Mouse (Mus musculus) right cerebral cortex, postnatal 25 days (tissue): ENCODE measurements at regions not wholly inside any gene's neighbourhood (a gene's known extent, or its start where the extent isn't known, plus 50 kb on each side); places are given as distances from the start of the nearest gene placed in this dataset.
A peak's percentile ranks its signal among the peaks of the same experiment; 100 is the strongest.

ENCODE experiments used
- DNase-seq: peaks from one replicate; pipeline ENCODE4 v3.0.0; 2022

- no peak for DNase-seq
Observed at GRCm38 (mm10) chr11:19708821-19709220, 215.4 kb upstream of the Spred2 start.

GRCm38 (mm10) chr11:19709337-19709736 is 214.8 kb upstream of the Spred2 start:
- DNase-seq = no peak

- no peak for DNase-seq
Observed at GRCm38 (mm10) chr11:19713091-19713490, 211.1 kb upstream of the Spred2 start.

DNA sequence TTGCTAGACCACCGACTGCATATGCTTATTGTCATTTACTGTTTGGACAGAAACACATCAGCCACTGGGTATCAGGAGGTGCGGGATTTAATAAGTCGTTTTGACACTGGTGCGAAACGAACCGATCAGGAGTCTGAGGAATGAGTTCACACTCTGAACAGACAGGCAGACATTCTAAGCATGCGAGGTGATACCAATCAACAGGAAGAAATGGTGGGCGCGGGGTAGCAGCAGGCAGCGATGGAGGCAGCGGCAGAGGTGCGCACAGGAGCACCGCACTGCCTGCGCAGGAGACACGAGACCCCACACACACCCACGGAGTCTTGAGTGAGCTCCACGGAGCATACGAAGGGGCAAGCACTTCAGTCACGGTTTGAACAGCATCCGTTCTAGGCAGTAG is 210.6 kb upstream of the Spred2 start:
- peak; percentile 9 for DNase-seq

DNA sequence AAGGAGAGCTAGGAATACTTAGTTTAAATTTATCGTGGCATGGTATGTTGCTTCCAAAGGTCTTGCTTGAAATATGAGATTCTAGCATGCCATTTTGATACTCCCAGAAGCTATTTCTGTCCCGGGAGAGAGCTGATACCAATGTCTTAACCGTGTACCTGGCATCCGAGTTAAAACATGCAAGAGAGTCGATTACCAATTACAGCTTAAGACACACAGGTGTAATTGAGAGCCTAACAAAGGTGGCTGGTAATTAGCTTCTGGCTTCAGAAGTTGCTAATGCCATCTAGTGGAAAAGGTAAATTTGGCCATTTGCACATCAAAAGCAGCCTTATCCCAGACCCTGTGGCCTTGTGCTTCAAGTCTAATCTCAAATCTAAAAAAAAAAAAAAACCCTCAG is 210.0 kb upstream of the Spred2 start:
- DNase-seq = no peak

DNA sequence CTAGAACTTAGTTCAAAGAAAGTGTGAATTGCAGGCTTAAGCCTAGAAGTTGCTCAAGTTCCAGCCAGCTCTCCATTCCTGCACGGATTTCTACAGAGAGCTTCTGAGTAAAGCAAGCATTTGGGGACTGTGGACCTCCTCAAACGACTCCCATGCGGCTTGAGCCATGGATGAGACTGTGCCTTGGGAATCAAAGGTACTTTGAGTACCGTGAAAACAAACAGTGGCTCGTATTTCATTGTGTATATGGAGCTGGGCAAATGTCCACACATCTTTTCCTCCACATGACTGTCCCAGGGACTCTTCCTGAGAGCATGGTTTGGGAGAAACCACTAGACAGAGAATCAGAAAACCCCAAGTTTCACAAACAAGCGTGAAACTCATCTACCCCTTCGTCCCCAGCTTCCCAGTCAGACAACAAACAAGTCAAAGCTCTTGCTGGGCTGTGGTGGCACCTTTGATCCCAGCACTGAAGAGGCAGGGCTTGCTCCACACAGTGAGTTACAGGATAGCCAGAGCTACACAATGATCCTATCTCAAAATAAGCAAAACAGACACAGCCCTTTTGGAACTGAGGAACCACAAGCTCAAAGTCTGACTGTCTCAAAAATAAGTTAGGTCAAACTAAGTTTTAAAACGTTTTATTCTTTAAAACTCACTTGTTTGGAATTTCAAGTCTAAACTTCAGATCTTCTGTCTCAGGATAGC is 209.1 kb upstream of the Spred2 start:
- DNase-seq = no peak

DNA sequence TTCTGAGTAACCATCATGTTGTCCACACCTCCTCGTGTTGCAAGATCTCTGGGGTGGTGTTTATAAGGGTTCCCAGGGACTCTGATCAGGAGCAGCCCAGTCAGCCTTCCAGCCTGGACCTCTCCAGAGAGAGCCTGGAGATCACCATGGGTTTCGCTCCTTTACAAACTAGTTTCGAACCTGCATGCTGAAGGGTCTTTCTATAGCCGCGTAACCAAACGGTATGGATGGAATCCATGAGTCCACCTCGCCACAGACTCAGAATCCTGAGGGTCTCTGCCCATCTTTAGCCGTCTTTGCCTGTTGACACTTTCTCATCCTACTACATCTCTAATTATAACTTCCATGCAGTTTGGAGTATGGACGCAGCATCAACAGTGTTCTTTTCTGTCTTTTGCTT is 206.0 kb upstream of the Spred2 start:
- no peak for DNase-seq

DNA sequence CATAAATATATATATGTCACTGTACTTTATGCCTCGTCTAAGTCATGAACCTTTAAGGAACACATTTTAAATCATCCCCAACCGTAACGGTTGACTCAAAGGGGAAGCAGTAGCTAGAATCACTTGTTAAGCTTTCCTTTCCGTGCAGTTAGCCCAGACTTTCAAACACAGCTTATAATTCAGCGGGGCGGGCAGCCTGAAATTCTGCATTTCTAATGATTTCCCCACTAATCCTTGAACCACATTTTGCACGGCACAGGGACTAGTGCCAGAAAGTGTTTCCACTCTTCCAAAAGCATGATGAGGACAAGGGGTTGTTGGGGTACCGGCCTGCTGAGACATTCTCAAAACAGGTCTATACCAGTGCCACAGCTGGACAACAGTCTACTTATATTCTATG is 195.1 kb upstream of the Spred2 start:
- no peak for DNase-seq

DNA sequence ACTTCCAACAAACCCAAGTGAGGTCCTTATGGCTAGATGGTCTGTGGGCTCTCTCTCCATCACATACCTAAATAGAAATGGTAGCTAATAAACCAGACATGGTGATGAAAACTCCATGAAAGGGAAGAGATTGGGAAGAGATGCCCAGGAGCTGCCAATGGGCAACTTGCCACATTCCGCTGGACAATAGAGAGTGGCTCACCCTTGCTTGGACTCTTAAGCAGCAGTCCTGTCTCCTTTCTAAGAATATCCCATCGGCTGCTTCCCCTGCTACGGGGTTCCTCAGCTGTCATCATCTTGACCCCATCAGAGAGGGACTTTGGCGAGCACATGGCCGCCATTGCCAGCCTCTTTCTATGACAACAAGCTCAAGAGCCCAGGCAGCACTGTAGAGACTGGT is 193.4 kb upstream of the Spred2 start:
- DNase-seq = no peak

GRCm38 (mm10) chr11:19736076-19736475 is 188.1 kb upstream of the Spred2 start:
- no peak for DNase-seq

DNA sequence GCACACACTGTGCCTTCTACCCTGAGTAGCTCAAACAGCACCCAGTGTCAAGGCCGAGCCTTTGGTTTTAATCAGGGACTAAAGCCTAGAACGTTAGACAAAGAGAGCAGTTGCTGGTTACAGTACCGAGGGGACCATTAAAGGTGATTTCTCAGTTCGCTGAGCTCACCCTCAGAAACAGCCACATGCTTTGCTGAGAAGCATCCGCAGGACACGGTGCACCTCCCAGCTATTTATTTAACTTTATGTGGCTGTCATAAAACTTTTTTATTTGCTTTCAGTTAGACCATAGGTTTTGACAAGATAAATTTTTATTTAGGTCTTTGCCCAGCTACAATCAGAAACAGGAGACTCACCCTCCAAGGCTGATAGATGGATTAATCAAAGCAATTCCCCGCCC is 187.2 kb upstream of the Spred2 start:
- DNase-seq = no peak

GRCm38 (mm10) chr11:19737331-19737730 is 186.8 kb upstream of the Spred2 start:
- no peak for DNase-seq

DNA sequence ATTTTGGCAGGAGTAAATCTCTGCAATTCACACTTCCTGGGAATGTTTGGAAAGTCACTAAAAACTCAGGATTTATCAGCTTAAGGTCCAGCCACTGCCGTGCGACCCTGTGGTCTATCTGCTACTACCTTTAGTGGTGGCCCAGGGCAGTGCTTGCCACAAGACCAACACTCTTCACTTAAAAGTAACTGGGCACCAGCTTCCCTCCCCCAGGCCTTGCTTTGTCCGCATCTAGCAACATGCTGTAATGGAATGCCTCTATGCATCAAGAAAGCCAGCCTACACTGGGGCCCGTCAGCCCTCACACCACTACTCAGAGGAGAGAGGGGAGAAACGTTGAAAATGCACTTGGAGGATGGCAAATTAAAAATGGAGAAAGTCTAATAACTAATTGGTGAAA is 186.4 kb upstream of the Spred2 start:
- DNase-seq = no peak

- no peak for DNase-seq
Observed at GRCm38 (mm10) chr11:19739527-19740151, 184.5 kb upstream of the Spred2 start.

DNA sequence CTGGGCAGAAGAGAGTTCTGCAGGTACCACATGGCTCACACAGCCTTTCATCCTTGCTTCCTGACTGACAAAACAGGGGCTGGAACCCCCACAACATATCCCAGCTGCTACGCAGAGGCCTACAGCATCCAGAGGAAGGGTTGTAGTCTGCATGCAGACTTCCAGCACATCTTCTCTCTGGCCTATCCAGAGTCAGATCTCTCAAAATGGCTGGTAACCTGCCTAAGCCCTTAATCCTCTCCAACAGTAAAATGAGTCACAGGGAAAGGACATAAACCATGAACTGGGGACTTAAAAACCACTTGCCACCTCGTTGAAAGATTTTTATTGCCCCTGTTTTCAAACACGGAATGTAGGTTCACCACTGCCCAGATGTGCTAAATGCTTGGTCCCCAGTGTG is 183.6 kb upstream of the Spred2 start:
- DNase-seq = no peak

- no peak for DNase-seq
Observed at GRCm38 (mm10) chr11:19747097-19747972, 176.8 kb upstream of the Spred2 start.

- no peak for DNase-seq
Observed at GRCm38 (mm10) chr11:19747973-19748559, 176.1 kb upstream of the Spred2 start.

GRCm38 (mm10) chr11:19758892-19759291 is 165.3 kb upstream of the Spred2 start:
- no peak for DNase-seq

GRCm38 (mm10) chr11:19760861-19761693 is 163.1 kb upstream of the Spred2 start:
- DNase-seq = peak; percentile 53

DNA sequence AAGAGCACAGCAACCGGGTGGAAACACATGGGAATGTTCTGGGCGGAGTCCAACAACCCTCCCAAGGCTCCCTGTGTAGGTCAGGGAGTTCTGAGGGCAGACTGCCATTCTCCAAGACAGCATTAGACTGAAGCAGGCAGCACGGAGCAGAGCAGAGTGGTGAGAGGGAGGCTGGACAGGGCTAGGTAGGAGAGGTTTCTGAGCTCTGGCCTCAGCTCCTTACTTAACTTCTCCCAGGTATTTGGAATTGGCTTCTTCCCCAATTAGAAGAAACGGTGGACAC is 162.5 kb upstream of the Spred2 start:
- DNase-seq = no peak

DNA sequence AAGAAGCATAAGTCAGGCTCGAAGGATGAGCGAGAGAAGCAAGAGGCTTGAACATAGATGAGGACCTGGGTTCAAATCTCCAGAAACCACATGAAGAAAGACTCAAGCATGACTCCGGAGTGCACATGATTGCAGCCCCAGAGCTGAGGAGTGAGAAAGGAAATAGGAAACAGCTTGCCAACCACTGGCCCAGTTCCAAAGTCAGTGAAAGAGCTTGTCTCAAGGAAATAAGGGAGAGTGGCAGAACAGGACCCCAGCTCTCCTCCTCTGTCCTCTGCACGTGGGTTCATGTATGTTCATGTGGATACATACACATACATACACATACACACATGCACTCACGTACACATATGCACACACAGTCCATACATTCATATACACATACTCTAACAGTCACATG is 156.9 kb upstream of the Spred2 start:
- DNase-seq = no peak

DNA sequence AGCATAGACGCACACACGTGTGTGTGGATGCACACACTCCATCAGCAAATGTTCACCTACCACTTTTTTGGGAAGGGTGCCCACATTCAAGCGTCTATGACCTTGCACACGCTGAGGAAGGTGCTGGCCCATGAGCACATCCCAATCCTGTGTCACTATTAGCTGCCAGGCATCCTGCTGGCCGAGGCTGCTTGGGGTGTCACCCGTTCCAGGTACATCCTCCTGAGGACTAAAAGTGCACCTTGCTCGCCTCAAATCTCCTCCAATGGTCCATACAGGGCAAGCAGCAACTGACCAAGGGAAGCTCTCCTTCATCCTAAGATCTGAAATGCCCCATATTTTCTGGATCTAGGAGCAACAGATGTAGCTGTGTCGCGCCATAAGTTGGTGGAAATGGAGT is 156.3 kb upstream of the Spred2 start:
- DNase-seq = no peak

- no peak for DNase-seq
Observed at GRCm38 (mm10) chr11:19768962-19769361, 155.2 kb upstream of the Spred2 start.
